Mouse (Mus musculus): Measurements from ENCODE around the gene Syne2. TPM values are rescaled to one million over a fixed set of nuclear protein-coding genes. Genes with fewer than 3 reads are reported as not detected.

The Syne2 gene
- polyA plus RNA-seq, 1 experiment from 2014 or later: 68.4 TPM

DNA sequence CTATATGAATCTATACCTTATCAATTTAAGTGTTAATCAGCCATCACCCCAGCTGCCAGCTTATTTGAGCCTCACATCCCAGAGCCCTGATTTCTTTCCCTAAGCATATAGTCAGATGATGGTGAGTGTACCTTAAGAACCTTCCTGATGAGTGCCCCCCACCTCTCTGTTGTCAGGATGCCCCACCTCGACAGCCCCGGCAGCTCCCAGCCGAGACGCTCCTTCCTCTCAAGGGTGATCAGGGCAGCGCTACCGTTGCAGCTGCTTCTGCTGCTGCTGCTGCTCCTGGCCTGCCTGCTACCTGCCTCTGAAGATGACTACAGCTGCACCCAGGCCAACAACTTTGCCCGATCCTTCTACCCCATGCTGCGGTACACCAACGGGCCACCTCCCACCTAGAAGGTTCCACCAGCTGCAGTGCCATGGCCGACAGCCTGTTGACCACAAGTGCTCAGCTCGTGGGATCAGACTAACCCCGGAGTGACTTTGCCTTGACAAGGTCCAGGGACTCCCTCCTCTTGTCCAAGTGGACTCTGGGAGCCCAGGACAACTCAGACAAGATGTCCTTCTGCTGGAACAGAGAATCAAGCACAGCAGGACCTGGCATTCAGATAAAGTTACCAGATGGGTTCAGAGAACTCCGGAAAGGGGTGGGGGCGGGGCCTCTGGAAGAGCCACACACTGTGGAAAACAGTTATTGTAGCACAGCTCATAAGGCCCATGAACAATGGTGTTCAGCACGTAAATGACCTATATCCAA is 291.9 kb downstream of the Syne2 start:
- TF ChIP-seq CTCF (IDR thresholded peaks at IDR 0.05; ENCODE audit: low read depth): no peak
- H3K36me3 ChIP-seq (ENCODE audit: insufficient read depth): peaks cover 41% of the 10 kb centered on the region
- WGBS: 91% methylated on average over 15 of the region's 15 CpGs

DNA sequence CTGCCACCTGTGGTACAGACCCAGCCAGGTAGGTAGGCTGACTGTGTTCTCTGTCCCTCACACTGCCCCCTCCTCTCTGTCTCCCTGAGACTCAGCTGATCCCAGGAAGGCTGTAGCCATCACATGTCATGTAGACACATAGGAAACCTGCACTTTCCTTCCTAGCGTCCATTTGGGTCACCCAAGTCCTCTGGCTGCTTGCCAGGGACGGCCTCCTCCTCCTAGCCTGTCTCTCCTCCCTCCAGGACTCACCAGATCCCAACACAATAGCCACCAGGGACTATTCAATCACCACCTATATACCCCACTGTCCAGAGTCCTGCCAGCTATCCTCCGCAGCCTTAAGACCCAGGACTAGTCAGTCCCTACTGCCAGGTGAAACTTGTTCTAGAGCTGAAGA is 293.1 kb downstream of the Syne2 start:
- Histone ChIP-seq H3K4me3 (ENCODE audit: low read depth, low read length) (no peak overlapping the region), H3K36me3 (ENCODE audit: insufficient read depth) (peaks cover 30% of the 10 kb centered on the region), H3K27me3 (ENCODE audit: insufficient read depth, low read length) (no peaks in the 10 kb centered on the region), H3K4me2 (no peak overlapping the region), H3K9me3 (ENCODE audit: low read depth, low read length) (no peaks in the 10 kb centered on the region), H3K4me1 (ENCODE audit: insufficient read depth) (no peaks in the 10 kb centered on the region), H3K27ac (ENCODE audit: low read depth) (no peak overlapping the region), H3K9ac (no peak overlapping the region)
- ATAC-seq (ENCODE audit: insufficient read depth) (no peak), DNase-seq (no peak)
- 73% methylated on average over 3 of the region's 3 CpGs for WGBS
- no peak for TF ChIP-seq CTCF (IDR thresholded peaks at IDR 0.05; ENCODE audit: low read depth)

More for the DNA sequence above, 291.9 kb downstream of the Syne2 start:
- Histone ChIP-seq H3K9ac (no peak overlapping the region), H3K27ac (ENCODE audit: low read depth) (no peak overlapping the region), H3K4me2 (no peak overlapping the region), H3K27me3 (ENCODE audit: insufficient read depth, low read length) (no peaks in the 10 kb centered on the region), H3K9me3 (ENCODE audit: low read depth, low read length) (no peaks in the 10 kb centered on the region), H3K4me3 (ENCODE audit: low read depth, low read length) (no peak overlapping the region), H3K4me1 (ENCODE audit: insufficient read depth) (no peaks in the 10 kb centered on the region)
- ATAC-seq (ENCODE audit: insufficient read depth): no peak
- no peak for DNase-seq

DNA sequence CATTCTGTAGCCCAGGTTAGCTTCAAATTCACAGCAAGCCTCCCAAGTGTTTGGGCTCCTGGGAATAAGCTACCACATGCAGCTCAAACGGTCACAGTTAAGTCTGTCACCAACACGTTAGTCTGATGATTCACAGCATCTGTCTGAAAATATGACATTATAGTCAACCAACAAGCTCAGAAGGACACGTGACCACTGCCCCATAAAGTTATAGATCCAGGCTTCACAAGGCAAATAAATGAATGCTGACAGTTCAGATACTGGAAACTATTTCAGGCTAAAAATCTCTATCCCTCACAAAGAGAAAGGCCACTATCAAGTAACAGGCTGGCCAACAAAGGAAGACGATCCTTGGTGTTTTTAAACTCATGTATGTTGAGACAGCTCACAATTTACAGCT is 298.6 kb downstream of the Syne2 start:
- no peak for TF ChIP-seq CTCF (IDR thresholded peaks at IDR 0.05; ENCODE audit: low read depth)
- H3K9ac ChIP-seq: no peak overlapping the region
- no peak overlapping the region for H3K27ac ChIP-seq (ENCODE audit: low read depth)
- DNase-seq (no peak), ATAC-seq (ENCODE audit: insufficient read depth) (no peak)
- no peaks in the 10 kb centered on the region for H3K4me1 ChIP-seq (ENCODE audit: insufficient read depth)
- no peak overlapping the region for H3K4me3 ChIP-seq (ENCODE audit: low read depth, low read length)
- WGBS: 42% methylated on average over 4 of the region's 4 CpGs
- no peaks in the 10 kb centered on the region for H3K36me3 ChIP-seq (ENCODE audit: insufficient read depth)
- H3K4me2 ChIP-seq: no peak overlapping the region
- H3K9me3 ChIP-seq (ENCODE audit: low read depth, low read length): no peaks in the 10 kb centered on the region
- H3K27me3 ChIP-seq (ENCODE audit: insufficient read depth, low read length): no peaks in the 10 kb centered on the region

DNA sequence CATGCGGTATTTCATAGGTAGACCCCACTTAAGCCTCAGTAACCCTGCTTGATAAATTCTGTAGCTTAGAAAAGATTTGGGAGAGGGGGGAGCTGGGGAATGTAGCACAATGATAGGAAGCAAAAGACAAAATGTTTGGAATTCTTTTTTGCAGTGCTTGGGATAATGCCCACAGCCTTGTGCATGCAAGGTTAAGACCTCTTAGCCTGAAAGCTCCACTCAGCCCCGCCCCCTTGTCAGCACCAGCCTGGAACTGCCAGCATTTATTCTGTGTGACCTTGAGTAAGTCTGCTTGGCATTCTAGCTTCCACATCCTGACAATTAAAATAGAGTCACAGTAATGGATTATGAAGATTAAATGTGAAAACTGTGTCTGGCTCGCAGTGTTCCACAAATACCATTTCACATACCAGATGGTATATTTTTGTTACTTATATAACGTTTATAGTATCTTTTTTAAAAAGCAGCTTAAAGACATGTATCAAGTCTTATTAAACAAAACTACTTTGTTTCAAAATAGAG is 299.8 kb downstream of the Syne2 start:
- H3K4me3 ChIP-seq (ENCODE audit: low read depth, low read length): no peak overlapping the region
- no peaks in the 10 kb centered on the region for H3K4me1 ChIP-seq (ENCODE audit: insufficient read depth)
- no peak for ATAC-seq (ENCODE audit: insufficient read depth)
- no peaks in the 10 kb centered on the region for H3K36me3 ChIP-seq (ENCODE audit: insufficient read depth)
- DNase-seq: peak; percentile 43
- no peaks in the 10 kb centered on the region for H3K9me3 ChIP-seq (ENCODE audit: low read depth, low read length)
- no peaks in the 10 kb centered on the region for H3K27me3 ChIP-seq (ENCODE audit: insufficient read depth, low read length)
- H3K27ac ChIP-seq (ENCODE audit: low read depth): no peak overlapping the region
- TF ChIP-seq CTCF (IDR thresholded peaks at IDR 0.05; ENCODE audit: low read depth): no peak
- no peak overlapping the region for H3K4me2 ChIP-seq
- WGBS: 48% methylated on average over 4 of the region's 4 CpGs
- H3K9ac ChIP-seq: no peak overlapping the region

DNA sequence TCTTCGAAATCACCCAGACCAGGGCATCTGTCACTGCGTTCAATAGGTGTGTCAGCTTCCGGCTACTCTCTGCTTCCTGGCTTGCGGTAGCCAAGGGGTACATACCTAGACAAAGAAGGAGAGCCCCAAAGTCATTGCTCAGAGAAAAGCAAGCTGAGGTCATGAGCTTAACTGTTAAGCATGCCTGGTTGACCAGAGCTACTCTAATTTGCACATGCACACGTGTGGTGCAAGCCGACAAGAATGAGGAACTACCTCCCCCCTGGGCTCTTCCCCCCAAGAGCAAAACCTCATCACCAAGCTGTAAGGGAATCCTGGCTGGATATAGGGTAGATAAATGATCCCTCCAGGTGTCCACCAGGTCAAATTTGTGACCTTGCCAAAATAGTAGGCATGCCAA is 305.3 kb downstream of the Syne2 start:
- H3K27me3 ChIP-seq (ENCODE audit: insufficient read depth, low read length): no peaks in the 10 kb centered on the region
- TF ChIP-seq CTCF (IDR thresholded peaks at IDR 0.05; ENCODE audit: low read depth): no peak
- H3K27ac ChIP-seq (ENCODE audit: low read depth): no peak overlapping the region
- no peak overlapping the region for H3K4me3 ChIP-seq (ENCODE audit: low read depth, low read length)
- H3K36me3 ChIP-seq (ENCODE audit: insufficient read depth): no peaks in the 10 kb centered on the region
- 78% methylated on average over 6 of the region's 6 CpGs for WGBS
- H3K9ac ChIP-seq: no peak overlapping the region
- no peak for ATAC-seq (ENCODE audit: insufficient read depth)
- H3K9me3 ChIP-seq (ENCODE audit: low read depth, low read length): no peaks in the 10 kb centered on the region
- H3K4me1 ChIP-seq (ENCODE audit: insufficient read depth): no peaks in the 10 kb centered on the region
- no peak for DNase-seq
- no peak overlapping the region for H3K4me2 ChIP-seq

DNA sequence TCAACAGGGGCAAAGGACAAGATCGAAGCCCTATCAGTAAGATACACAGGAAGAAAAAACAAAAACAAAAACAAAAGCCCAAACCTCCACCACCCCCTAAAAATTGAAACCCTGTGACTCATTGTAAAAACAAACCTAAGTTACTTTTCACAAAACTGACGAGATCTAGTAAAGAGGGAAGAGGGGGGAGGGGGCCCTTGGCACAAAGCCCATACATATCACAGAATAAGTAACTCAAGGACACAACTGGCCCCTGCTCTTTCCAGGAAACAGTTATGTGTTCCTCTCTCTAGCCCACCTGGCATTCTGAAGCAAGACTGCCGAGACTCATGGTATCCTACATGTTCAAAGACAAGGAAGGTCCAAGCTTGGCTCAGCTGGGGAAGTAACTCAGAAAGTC is 310.4 kb downstream of the Syne2 start:
- 32% methylated on average over 3 of the region's 3 CpGs for WGBS
- H3K4me2 ChIP-seq: no peak overlapping the region
- no peaks in the 10 kb centered on the region for H3K27me3 ChIP-seq (ENCODE audit: insufficient read depth, low read length)
- peak; percentile 57 for DNase-seq
- no peak overlapping the region for H3K27ac ChIP-seq (ENCODE audit: low read depth)
- H3K9ac ChIP-seq: no peak overlapping the region
- H3K9me3 ChIP-seq (ENCODE audit: low read depth, low read length): no peaks in the 10 kb centered on the region
- no peak for ATAC-seq (ENCODE audit: insufficient read depth)
- TF ChIP-seq CTCF (IDR thresholded peaks at IDR 0.05; ENCODE audit: low read depth): no peak
- H3K36me3 ChIP-seq (ENCODE audit: insufficient read depth): no peaks in the 10 kb centered on the region
- H3K4me1 ChIP-seq (ENCODE audit: insufficient read depth): no peaks in the 10 kb centered on the region
- H3K4me3 ChIP-seq (ENCODE audit: low read depth, low read length): no peak overlapping the region

DNA sequence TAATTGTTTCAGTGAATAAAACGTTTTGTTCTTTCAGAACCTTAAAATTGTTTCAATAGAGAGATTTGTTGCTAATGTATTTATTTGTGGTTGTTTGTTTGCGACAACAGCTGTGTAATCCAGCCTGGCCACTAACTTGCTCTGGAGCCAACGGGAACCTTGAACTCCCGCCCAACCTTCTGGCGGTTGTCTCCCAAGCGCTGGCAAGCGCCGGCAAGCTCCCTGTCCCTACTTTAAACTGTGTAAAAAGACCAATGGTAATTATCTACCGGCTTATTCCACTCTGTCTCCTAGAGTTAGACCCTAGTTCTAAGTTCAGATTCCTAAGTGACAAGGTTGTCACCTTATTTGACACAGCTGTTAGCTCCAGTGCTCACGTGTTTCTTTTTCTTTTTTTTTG is 310.9 kb downstream of the Syne2 start:
- WGBS: 63% methylated on average over 10 of the region's 10 CpGs
- Histone ChIP-seq H3K27ac (ENCODE audit: low read depth) (no peak overlapping the region), H3K4me2 (no peak overlapping the region), H3K9me3 (ENCODE audit: low read depth, low read length) (no peaks in the 10 kb centered on the region), H3K4me1 (ENCODE audit: insufficient read depth) (no peaks in the 10 kb centered on the region), H3K9ac (no peak overlapping the region), H3K36me3 (ENCODE audit: insufficient read depth) (no peaks in the 10 kb centered on the region), H3K27me3 (ENCODE audit: insufficient read depth, low read length) (no peaks in the 10 kb centered on the region), H3K4me3 (ENCODE audit: low read depth, low read length) (no peak overlapping the region)
- peak; percentile 30 for DNase-seq
- no peak for ATAC-seq (ENCODE audit: insufficient read depth)
- no peak for TF ChIP-seq CTCF (IDR thresholded peaks at IDR 0.05; ENCODE audit: low read depth)

All from lung, embryonic 14.5 days (tissue).